Mouse (Mus musculus) macrophage (primary cell): Measurements from ENCODE around the gene Tdrd12. TPM values are rescaled to one million over a fixed set of nuclear protein-coding genes. Genes with fewer than 3 reads are reported as not detected.

Experiments
- H3K27ac ChIP-seq: fragments of 350-480 bp; formaldehyde crosslinking; 2 replicates; pipeline ENCODE4 v1.9.0; 2021
- H3K36me3 ChIP-seq: fragments of 350-480 bp; formaldehyde crosslinking; 2 replicates; pipeline ENCODE4 v1.9.0; 2021; ENCODE audit errors: inconsistent target
- H3K4me3 ChIP-seq: fragments of 350-480 bp; formaldehyde crosslinking; 2 replicates; pipeline ENCODE4 v1.9.0; 2021; ENCODE audit errors: inconsistent target
- H3K79me2 ChIP-seq: fragments of 350-480 bp; formaldehyde crosslinking; 2 replicates; pipeline ENCODE4 v1.9.0; 2021; ENCODE audit errors: inconsistent target
- WGBS: methylation state at CpG from one replicate; pipeline ENCODE4 v1.1.7; 2026; ENCODE audit warnings: inconsistent platforms; ENCODE audit not compliant: missing documents; 5-methylcytosine and 5-hydroxymethylcytosine counted together
- polyA plus RNA-seq: library from polyadenylated mRNA; stranded (reverse); fragments of 250-400 nt; gene quantifications from 3 replicates; pipeline ENCODE4 v1.2.4, GENCODE M21; 2018; ENCODE audit warnings: inconsistent platforms

The Tdrd12 gene
- polyA plus RNA-seq, 1 experiment from 2014 or later: 0.17 TPM

DNA sequence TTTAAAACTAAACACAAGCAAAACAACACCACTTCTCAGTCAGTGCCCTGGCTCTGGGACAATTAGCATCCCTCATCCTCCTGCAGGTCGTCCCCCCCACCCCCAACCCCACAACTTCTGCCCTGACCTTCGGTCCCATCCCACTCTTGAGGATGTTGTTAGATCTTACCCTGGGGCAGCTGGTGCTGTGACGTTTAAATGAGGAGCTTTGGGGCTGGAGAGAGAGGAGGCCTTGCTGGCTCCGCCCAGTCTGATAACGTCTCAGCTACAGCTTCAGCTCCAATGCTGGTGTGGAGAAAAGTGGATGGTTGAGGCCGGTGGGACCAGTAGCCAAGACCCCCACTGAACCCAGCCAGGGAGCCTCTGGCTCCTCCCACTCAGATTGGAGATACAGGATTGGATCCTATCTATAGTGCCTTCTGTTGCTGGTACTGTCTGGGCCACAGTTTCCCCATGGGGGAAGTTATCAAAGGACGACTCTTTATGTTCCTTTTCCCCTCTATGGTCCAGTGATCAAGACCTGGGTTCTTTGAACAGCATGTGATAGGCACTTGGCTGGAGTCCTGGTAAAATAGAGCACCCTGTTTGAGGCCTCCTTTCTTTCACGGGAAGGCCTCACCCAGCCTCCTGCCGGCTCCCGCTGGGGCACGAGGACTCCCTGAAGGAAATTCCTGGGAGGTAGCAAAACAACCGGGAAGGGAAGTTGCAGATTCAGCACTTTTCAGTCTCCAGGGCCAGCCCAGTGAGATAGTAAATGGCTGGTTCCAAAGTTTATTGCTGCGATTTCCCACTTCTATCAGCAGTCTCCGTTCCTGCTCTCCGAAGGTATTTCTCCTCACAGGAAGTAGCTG is 89.3 kb downstream of the Tdrd12 start, which contains the start of gene Slc7a9:
TSS of gene Slc7a9 (plus strand) at position 801 of the 851 bp plus-strand sequence.
- H3K79me2 ChIP-seq: no peaks in the 10 kb centered on the region
- WGBS: 39% methylated on average over 15 of the region's 15 CpGs
- H3K36me3 ChIP-seq: no peaks in the 10 kb centered on the region
- H3K4me3 ChIP-seq: no peak within 1 kb of the TSS
- H3K27ac ChIP-seq: no peak within 1 kb of the TSS

DNA sequence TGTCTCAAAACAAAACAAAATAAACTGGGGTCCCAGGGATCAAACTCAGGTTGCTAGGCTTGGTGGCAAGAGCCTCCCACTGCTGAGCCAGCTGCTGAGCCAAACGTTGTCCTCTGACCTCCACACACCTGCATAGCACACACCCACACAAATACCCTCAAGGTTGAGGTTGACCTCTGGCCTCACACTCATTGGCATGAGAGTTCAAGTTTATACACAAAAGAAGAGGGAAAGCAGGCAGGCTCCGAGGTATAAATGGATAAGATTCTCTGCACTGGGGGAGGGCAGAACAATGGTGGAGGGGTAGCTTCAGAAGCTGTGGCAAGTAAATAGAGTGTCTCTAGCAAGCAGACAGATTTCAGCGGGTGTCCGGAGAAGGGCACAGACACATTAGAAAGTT is 90.0 kb downstream of the Tdrd12 start:
- no peaks in the 10 kb centered on the region for H3K36me3 ChIP-seq
- 63% methylated on average over 4 of the region's 4 CpGs for WGBS
- no peak overlapping the region for H3K27ac ChIP-seq
- H3K79me2 ChIP-seq: no peaks in the 10 kb centered on the region
- H3K4me3 ChIP-seq: no peak overlapping the region

DNA sequence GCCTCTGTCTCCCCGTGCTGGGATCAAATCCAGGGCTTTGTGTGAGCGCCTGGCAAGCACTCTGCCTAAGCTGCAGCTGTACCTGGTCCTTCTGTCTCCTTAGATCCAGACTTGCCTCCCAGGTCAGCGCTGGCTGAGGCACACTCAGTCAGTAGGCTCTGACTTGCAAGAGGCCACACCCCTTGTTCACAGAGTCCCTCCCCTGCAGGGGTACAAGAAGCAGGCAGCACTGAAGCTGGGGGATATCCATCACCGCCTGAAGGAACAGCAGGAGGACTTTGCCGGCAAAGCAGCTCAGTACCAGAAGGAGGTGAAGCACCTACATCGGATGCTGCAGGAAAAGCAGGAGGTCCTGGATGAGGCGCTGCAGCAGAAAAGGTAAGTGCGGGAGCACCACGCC is 102.3 kb downstream of the Tdrd12 start:
- peaks cover 10% of the 10 kb centered on the region; the same call in 1 of the 2 replicates for H3K36me3 ChIP-seq
- H3K27ac ChIP-seq: no peak overlapping the region
- H3K79me2 ChIP-seq: no peaks in the 10 kb centered on the region
- H3K4me3 ChIP-seq: no peak overlapping the region
- WGBS: 94% methylated on average over 9 of the region's 9 CpGs

DNA sequence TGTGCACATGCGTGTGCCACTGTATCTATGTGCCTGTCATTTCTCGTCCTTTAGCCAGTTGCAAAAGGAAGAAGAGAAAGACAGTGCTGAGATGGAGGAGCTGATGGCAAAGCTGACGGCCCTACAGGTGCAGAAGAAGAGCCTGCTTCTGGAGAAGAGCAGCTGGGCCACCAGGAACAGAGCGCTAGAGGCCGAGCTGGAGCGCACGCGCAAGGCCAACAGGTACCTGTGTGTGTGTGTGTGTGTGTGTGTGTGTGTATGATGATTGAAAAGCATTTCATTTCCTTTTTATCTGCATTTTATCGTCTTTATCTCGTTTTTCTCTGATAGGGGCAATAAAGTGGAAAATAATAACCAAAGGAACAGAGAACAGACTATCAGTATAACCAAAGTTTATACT is 109.4 kb downstream of the Tdrd12 start:
- Histone ChIP-seq H3K36me3 (peaks cover 10% of the 10 kb centered on the region; the same call in 1 of the 2 replicates), H3K79me2 (no peaks in the 10 kb centered on the region), H3K27ac (no peak overlapping the region), H3K4me3 (no peak overlapping the region)
- WGBS: 100% methylated on average over 10 of the region's 10 CpGs

DNA sequence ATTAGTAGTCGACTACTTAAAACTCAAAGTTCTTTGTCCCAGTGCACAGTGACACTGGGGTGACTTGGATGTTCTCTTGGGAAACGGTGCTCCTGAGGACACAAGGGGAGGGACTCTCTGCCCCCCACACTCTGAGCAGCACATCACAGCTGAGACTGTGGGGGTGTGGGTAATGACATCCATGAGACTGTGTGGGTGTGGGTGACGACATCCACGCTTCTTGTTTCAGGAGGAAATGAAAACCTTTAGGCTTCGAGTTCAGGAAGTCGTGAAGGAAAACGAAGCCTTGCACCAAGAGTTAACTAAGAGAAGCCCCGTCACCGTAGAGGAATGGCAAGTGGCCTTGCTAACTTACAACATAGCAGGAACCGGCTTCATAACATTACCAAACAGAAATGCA is 114.5 kb downstream of the Tdrd12 start:
- H3K79me2 ChIP-seq: no peaks in the 10 kb centered on the region
- WGBS: 75% methylated on average over 6 of the region's 10 CpGs
- no peak overlapping the region for H3K27ac ChIP-seq
- H3K4me3 ChIP-seq: no peak overlapping the region
- no peaks in the 10 kb centered on the region for H3K36me3 ChIP-seq

Other genes starting within 250 kb of the Tdrd12 start
- gene Gpatch1, start 219.3 kb downstream of the Tdrd12 start, polyA plus RNA-seq: 7.7 to 13.2 TPM (median 10.5 TPM) in 3 replicates
- gene Rhpn2, start 203.6 kb downstream of the Tdrd12 start, polyA plus RNA-seq: not detected in 3 replicates
- 5.4 to 10.3 TPM (median 8.4 TPM) in 3 replicates for gene Faap24, start 140.9 kb downstream of the Tdrd12 start, polyA plus RNA-seq
- 4.7 to 9.8 TPM (median 6.2 TPM) in 3 replicates for gene Cep89, start 140.7 kb downstream of the Tdrd12 start, polyA plus RNA-seq
- gene Slc7a9, start 88.9 kb downstream of the Tdrd12 start, polyA plus RNA-seq: not detected in 3 replicates
- 23.5 to 38.0 TPM (median 30.5 TPM) in 3 replicates for gene Nudt19, start 18.6 kb upstream of the Tdrd12 start, polyA plus RNA-seq
- gene Rgs9bp, start 47.8 kb upstream of the Tdrd12 start, polyA plus RNA-seq: 0.01 TPM in 1 of 3 replicates, not detected in the others
- gene Ankrd27, start 48.5 kb upstream of the Tdrd12 start, polyA plus RNA-seq: 12.4 to 15.4 TPM (median 15.2 TPM) in 3 replicates
- gene Pdcd5, start 109.8 kb upstream of the Tdrd12 start, polyA plus RNA-seq: 78.5 to 143 TPM (median 121 TPM) in 3 replicates
- 0.16 to 0.46 TPM (median 0.42 TPM) in 3 replicates for gene Dpy19l3, start 216.7 kb upstream of the Tdrd12 start, polyA plus RNA-seq